Mouse (Mus musculus): Measurements from ENCODE around the gene Arhgdib.

DNA sequence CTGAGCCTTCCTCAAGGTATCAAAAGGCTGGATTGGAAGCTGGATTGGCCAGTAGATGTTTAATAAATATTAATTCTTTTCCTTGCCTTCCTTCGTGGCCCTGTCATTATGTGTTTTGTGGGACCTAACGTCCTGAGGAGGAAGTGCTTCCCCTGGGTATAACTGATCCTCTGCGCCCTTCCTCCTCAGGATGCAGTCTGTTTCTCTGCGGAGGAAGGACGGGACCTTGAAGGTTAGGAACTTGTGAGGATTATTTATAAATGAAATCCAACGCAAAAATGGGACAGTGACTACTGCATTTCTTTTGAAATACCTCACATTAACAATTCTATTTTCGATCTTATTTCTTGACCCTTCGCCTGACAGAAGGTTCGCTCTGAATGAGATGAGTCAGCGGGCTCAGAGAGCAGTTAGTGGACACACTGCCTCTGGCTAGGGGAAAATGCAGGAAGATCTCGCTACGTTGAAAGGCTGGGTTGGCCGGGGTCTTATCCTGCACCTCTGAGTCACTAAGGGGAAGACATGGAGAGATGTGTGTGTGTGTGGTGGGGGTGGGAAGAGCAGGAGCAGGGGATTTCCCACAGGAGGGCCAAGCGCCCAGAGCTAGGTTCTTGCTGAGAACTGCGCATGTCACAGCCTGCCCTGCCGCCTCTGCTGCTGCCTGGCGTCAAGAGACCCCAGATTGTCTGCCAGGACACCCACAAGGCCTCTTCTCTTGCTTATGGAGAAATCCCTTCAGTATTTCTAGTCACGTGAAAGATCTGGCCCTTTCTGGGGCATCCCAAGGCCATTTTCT lies 3.2 kb downstream of the Arhgdib start:
- TF ChIP-seq POLR2A (IDR thresholded peaks at IDR 0.05; ENCODE audit: borderline replicate concordance, control insufficient read depth, low read depth, low read length) (peak; percentile 38; the same call in 1 of the 2 replicates), CTCF (IDR thresholded peaks at IDR 0.05; ENCODE audit: control insufficient read depth, insufficient read depth, low read length) (no peak)

Data from bone marrow, adult 2 months (tissue).